Mouse (Mus musculus): Measurements from ENCODE around the gene Erp27. TPM values are rescaled to one million over a fixed set of nuclear protein-coding genes. Genes with fewer than 3 reads are reported as not detected.
"Not testable (repeated sequence)": the region's sequence is repeated elsewhere in the genome, so short reads cannot be mapped to it uniquely, and the experiment has no call there.

Gene Erp27
- not detected in 2 replicates for polyA plus RNA-seq (2016; fragmentation: Nextera tagmentation; extraction: Ambion mirVana)

- no peak for ATAC-seq (ENCODE audit: low FRiP score, low read depth)
Measured at GRCm38 (mm10) chr6:136922080-136922479, at the start of gene Erp27. Erp27 (minus strand) TSS chr6:136922180.

DNA sequence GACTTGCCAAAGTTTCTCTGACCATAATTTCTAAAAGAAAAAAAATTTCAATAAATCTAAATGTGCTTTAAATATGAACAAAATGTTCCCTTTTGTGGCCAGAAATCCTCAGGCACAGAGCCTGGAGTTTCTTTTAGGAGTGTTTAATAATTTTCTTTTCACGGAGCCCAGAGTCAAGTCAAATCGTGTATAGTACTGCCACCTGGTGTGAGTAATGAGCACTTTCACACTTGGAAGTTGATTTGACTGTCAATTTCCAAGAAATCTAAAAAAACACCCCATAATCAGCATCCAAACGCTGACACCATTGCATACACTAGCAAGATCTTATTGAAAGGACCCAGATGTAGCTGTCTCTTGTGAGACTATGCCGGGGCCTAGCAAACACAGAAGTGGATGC lies 46.9 kb upstream of the Erp27 start:
- not testable (repeated sequence) for H3K27ac ChIP-seq; H3K4me3 ChIP-seq; ATAC-seq (ENCODE audit: low FRiP score, low read depth); H3K4me2 ChIP-seq (replicated peaks); H3K9ac ChIP-seq; H3K9me3 ChIP-seq; H3K36me3 ChIP-seq; H3K4me1 ChIP-seq; H3K27me3 ChIP-seq (replicated peaks)
- WGBS: 55% methylated on average over 4 of the region's 4 CpGs

More at GRCm38 (mm10) chr6:136922080-136922479, at the start of gene Erp27:
- Histone ChIP-seq H3K4me3 (no peak within 1 kb of the TSS), H3K9me3 (no peaks in the 10 kb centered on the region), H3K27ac (no peak within 1 kb of the TSS), H3K4me2 (replicated peaks) (no peak within 1 kb of the TSS), H3K36me3 (no peaks in the 10 kb centered on the region), H3K9ac (no peak within 1 kb of the TSS), H3K27me3 (replicated peaks) (no peaks in the 10 kb centered on the region), H3K4me1 (no peaks in the 10 kb centered on the region)
- 83% methylated on average over 5 of the region's 5 CpGs for WGBS

DNA sequence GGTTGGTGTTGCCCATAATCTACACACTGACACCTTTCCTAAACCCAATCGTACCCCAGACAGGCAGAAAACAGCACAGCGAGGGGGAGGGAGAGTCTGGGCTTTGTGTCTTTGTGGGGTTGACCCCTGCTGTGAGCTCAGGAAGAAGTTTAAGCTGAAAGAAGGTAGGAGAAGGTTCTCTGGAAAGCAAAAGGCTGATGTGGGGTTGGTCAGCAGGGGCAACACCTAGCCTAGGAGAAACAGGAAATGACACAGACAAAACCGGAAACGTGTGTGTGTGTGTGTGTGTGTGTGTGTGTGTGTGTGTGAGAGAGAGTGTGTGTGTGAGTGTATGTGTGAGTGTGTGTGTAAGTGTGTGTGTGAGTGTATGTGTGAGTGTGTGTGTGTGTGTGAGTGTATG lies 45.5 kb upstream of the Erp27 start:
- H3K4me2 ChIP-seq (replicated peaks): no peak overlapping the region
- no peaks in the 10 kb centered on the region for H3K4me1 ChIP-seq
- WGBS: 71% methylated on average over 4 of the region's 4 CpGs
- H3K9ac ChIP-seq: no peak overlapping the region
- H3K36me3 ChIP-seq: no peaks in the 10 kb centered on the region
- H3K27me3 ChIP-seq (replicated peaks): no peaks in the 10 kb centered on the region
- no peak overlapping the region for H3K27ac ChIP-seq
- H3K9me3 ChIP-seq: no peaks in the 10 kb centered on the region
- no peak for ATAC-seq (ENCODE audit: low FRiP score, low read depth)
- no peak overlapping the region for H3K4me3 ChIP-seq

GRCm38 (mm10) chr6:136965912-136966311 lies 43.9 kb upstream of the Erp27 start:
- Histone ChIP-seq H3K9ac (no peak overlapping the region), H3K4me1 (no peaks in the 10 kb centered on the region), H3K4me3 (no peak overlapping the region), H3K4me2 (replicated peaks) (no peak overlapping the region), H3K27ac (no peak overlapping the region), H3K9me3 (no peaks in the 10 kb centered on the region), H3K27me3 (replicated peaks) (no peaks in the 10 kb centered on the region), H3K36me3 (no peaks in the 10 kb centered on the region)
- no peak for ATAC-seq (ENCODE audit: low FRiP score, low read depth)
- WGBS: 83% methylated on average over 10 of the region's 10 CpGs

- H3K36me3 ChIP-seq: no peaks in the 10 kb centered on the region
- H3K4me3 ChIP-seq: no peak overlapping the region
- H3K27me3 ChIP-seq (replicated peaks): no peaks in the 10 kb centered on the region
- H3K4me2 ChIP-seq (replicated peaks): no peak overlapping the region
- H3K9ac ChIP-seq: no peak overlapping the region
- H3K27ac ChIP-seq: no peak overlapping the region
- no peaks in the 10 kb centered on the region for H3K9me3 ChIP-seq
- no peaks in the 10 kb centered on the region for H3K4me1 ChIP-seq
- no peak for ATAC-seq (ENCODE audit: low FRiP score, low read depth)
- 74% methylated on average over 13 of the region's 13 CpGs for WGBS
Measured at GRCm38 (mm10) chr6:136964609-136965510, 42.9 kb upstream of the Erp27 start.

GRCm38 (mm10) chr6:136962957-136963356 lies 41.0 kb upstream of the Erp27 start:
- Histone ChIP-seq H3K4me3 (no peak overlapping the region), H3K9ac (no peak overlapping the region), H3K27me3 (replicated peaks) (no peaks in the 10 kb centered on the region), H3K27ac (no peak overlapping the region), H3K36me3 (no peaks in the 10 kb centered on the region), H3K4me2 (replicated peaks) (no peak overlapping the region), H3K4me1 (no peaks in the 10 kb centered on the region), H3K9me3 (no peaks in the 10 kb centered on the region)
- WGBS: 79% methylated on average over 11 of the region's 11 CpGs
- no peak for ATAC-seq (ENCODE audit: low FRiP score, low read depth)

DNA sequence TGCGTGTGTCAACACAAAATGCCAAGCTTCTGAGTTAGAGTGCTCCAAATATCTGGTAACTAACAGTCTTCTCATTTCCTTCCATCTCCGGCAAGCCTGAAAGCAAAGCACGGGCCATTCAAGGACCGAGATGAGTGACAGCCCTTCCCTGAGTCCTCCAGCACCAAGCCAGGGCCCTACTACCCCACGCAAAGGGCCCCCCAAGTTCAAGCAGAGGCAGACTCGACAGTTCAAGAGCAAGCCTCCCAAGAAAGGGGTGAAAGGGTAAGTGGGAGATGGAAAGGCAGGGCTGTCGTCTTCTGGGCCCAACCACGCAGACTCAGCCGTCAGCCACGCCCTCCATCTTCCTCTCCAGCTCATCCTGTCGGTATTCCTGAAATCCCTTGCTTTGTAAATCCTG lies 37.2 kb upstream of the Erp27 start:
- no peak overlapping the region for H3K9ac ChIP-seq
- ATAC-seq (ENCODE audit: low FRiP score, low read depth): no peak
- H3K27me3 ChIP-seq (replicated peaks): no peaks in the 10 kb centered on the region
- no peaks in the 10 kb centered on the region for H3K9me3 ChIP-seq
- H3K36me3 ChIP-seq: no peaks in the 10 kb centered on the region
- no peak overlapping the region for H3K4me2 ChIP-seq (replicated peaks)
- H3K4me3 ChIP-seq: no peak overlapping the region
- 0 out of 2 replicates have a peak, but pooled peaks cover 3% of the 10 kb centered on the region for H3K4me1 ChIP-seq
- 70% methylated on average over 11 of the region's 11 CpGs for WGBS
- no peak overlapping the region for H3K27ac ChIP-seq

GRCm38 (mm10) chr6:136957062-136957461 lies 35.1 kb upstream of the Erp27 start:
- H3K4me1 ChIP-seq: 0 out of 2 replicates have a peak, but pooled peaks cover 3% of the 10 kb centered on the region
- H3K27me3 ChIP-seq (replicated peaks): no peaks in the 10 kb centered on the region
- no peaks in the 10 kb centered on the region for H3K9me3 ChIP-seq
- no peak overlapping the region for H3K27ac ChIP-seq
- no peak overlapping the region for H3K4me3 ChIP-seq
- WGBS: 31% methylated on average over 7 of the region's 7 CpGs
- H3K9ac ChIP-seq: no peak overlapping the region
- no peaks in the 10 kb centered on the region for H3K36me3 ChIP-seq
- peak; percentile 48; the same call in 1 of the 2 replicates for ATAC-seq (ENCODE audit: low FRiP score, low read depth)
- no peak overlapping the region for H3K4me2 ChIP-seq (replicated peaks)

GRCm38 (mm10) chr6:136955240-136955639 lies 33.3 kb upstream of the Erp27 start:
- no peak for ATAC-seq (ENCODE audit: low FRiP score, low read depth)
- Histone ChIP-seq H3K4me3 (no peak overlapping the region), H3K36me3 (no peaks in the 10 kb centered on the region), H3K27me3 (replicated peaks) (no peaks in the 10 kb centered on the region), H3K27ac (no peak overlapping the region), H3K4me2 (replicated peaks) (no peak overlapping the region), H3K4me1 (0 out of 2 replicates have a peak, but pooled peaks cover 3% of the 10 kb centered on the region), H3K9me3 (no peaks in the 10 kb centered on the region), H3K9ac (no peak overlapping the region)
- WGBS: 93% methylated on average over 3 of the region's 3 CpGs

GRCm38 (mm10) chr6:136954715-136955114 lies 32.7 kb upstream of the Erp27 start:
- no peaks in the 10 kb centered on the region for H3K9me3 ChIP-seq
- no peak overlapping the region for H3K27ac ChIP-seq
- WGBS: 92% methylated on average over 8 of the region's 8 CpGs
- H3K4me2 ChIP-seq (replicated peaks): no peak overlapping the region
- H3K4me3 ChIP-seq: no peak overlapping the region
- ATAC-seq (ENCODE audit: low FRiP score, low read depth): no peak
- no peaks in the 10 kb centered on the region for H3K36me3 ChIP-seq
- H3K9ac ChIP-seq: no peak overlapping the region
- H3K4me1 ChIP-seq: 0 out of 2 replicates have a peak, but pooled peaks cover 3% of the 10 kb centered on the region
- no peaks in the 10 kb centered on the region for H3K27me3 ChIP-seq (replicated peaks)

GRCm38 (mm10) chr6:136954192-136954591 lies 32.2 kb upstream of the Erp27 start:
- H3K27me3 ChIP-seq (replicated peaks): no peaks in the 10 kb centered on the region
- no peaks in the 10 kb centered on the region for H3K36me3 ChIP-seq
- H3K4me1 ChIP-seq: 0 out of 2 replicates have a peak, but pooled peaks cover 3% of the 10 kb centered on the region
- no peak overlapping the region for H3K9ac ChIP-seq
- H3K4me3 ChIP-seq: no peak overlapping the region
- no peak overlapping the region for H3K27ac ChIP-seq
- H3K9me3 ChIP-seq: no peaks in the 10 kb centered on the region
- H3K4me2 ChIP-seq (replicated peaks): no peak overlapping the region
- no peak for ATAC-seq (ENCODE audit: low FRiP score, low read depth)
- 80% methylated on average over 6 of the region's 6 CpGs for WGBS

- Histone ChIP-seq H3K27ac (no peak overlapping the region), H3K4me2 (replicated peaks) (no peak overlapping the region), H3K36me3 (no peaks in the 10 kb centered on the region), H3K9ac (no peak overlapping the region), H3K9me3 (no peaks in the 10 kb centered on the region), H3K4me1 (0 out of 2 replicates have a peak, but pooled peaks cover 3% of the 10 kb centered on the region), H3K27me3 (replicated peaks) (no peaks in the 10 kb centered on the region), H3K4me3 (no peak overlapping the region)
- no peak for ATAC-seq (ENCODE audit: low FRiP score, low read depth)
- 89% methylated on average over 9 of the region's 9 CpGs for WGBS
Measured at GRCm38 (mm10) chr6:136952930-136953329, 30.9 kb upstream of the Erp27 start.
